Mouse (Mus musculus): Measurements from ENCODE around the gene Pde1c. TPM values are rescaled to one million over a fixed set of nuclear protein-coding genes. Genes with fewer than 3 reads are reported as not detected.

The Pde1c gene
- total RNA-seq, 2 experiments from 2014 or later, result 0.91 to 1.0 TPM

- intact Hi-C loops (cut with DNase I; ENCODE audit: low total_unique reads), result no loop called here
- DNase-seq, result no peak
Observed at GRCm38 (mm10) chr6:56027318-56027717, 541.6 kb downstream of the Pde1c start.

DNA sequence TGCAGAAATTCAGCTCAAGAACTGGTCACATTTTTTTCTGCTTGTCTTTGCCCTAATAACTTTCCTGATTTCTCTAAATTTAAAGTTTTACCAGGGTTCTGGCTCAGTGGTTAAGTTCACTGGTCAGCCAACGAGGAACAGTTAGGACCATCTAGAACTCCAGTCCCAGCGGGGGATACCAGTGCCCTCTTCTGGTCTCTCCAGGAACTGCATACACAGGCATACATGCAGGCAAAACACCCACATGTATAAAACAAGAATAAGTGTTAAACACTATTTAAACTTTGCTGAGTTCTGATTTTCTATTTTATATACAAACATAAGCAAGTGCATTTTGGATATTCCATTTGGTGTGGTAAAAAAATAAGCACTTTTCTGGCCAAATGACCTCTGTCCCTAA is 543.4 kb downstream of the Pde1c start:
- intact Hi-C loops (cut with DNase I; ENCODE audit: low total_unique reads), result no loop called here
- no peak for DNase-seq

Small RNA genes lying within 50 kb of the gene (microRNA-seq; reads per million reads assigned to microRNA genes)
- 0 reads per million in 2 experiments for gene Gm44413

Other genes with a start within 250 kb of the Pde1c start
- gene Lsm5, start 135.6 kb upstream of the Pde1c start, total RNA-seq (2021), result 10 to 100 TPM; 15.9 to 17.0 TPM
- gene Avl9, start 145.8 kb upstream of the Pde1c start, total RNA-seq (2021), result 1 to 10 TPM; 3.8 to 4.9 TPM
- gene Kbtbd2, start 228.7 kb upstream of the Pde1c start, total RNA-seq (2021), result 10 to 100 TPM; 19.0 to 20.1 TPM